ENCODE assay signal across 8 mouse cellular contexts in the genomic region with DNA sequence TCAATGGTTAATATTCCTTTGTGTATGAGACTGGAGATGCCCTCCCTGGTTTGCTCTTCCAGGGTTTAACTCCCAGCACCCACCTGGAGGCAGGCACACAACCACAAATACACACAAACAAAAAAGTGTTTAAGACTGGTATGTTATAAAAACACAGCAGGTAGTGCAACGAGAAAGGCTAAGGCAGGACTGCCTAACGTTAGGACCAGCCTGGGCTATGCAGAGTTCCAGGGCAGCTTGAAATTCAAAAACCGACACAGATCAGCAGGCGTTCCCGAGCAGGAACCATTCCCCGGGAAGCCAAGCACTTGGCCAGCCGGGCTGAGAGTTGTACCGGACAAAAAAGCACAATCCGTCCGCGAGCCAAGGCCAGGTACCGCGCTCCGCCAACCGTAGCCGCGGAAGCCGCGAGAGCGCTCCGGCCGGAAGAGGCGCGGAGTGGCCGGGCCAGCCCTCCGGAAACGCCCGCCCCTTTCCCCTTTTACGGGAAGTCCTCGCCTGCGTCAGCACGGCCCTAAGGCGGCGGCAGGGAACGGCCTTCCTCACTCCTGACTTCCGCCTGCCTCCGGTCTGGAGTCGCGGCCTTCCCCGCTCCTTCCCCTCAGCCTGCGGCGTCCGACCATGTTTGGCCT. TPM values are rescaled to one million over a fixed set of nuclear protein-coding genes. Genes with fewer than 3 reads are reported as not detected.
DNase-seq lines count a peak whose midpoint lies in the region; ATAC-seq and TF ChIP-seq lines count a peak whose summit lies in the region.

Gene Mcl1 (plus strand): TSS at position 553 of the 632 bp plus-strand sequence.

- peaks cover 46% of the 10 kb centered on the region for H3K4me1 ChIP-seq in lung, embryonic 15.5 days
- H3K4me1 ChIP-seq in olfactory bulb, adult 2 months (ENCODE audit: control insufficient read depth, insufficient read depth, low read length) = peaks cover 2% of the 10 kb centered on the region; the same call in 1 of the 2 replicates

- no peaks in the 10 kb centered on the region for H3K9me3 ChIP-seq in lung, embryonic 15.5 days

- no peak for TF ChIP-seq CTCF in olfactory bulb, adult 2 months (IDR thresholded peaks at IDR 0.05; ENCODE audit: insufficient read depth, low read depth, low read length)

- peak within 1 kb of the TSS; percentile 99 for H3K27ac ChIP-seq in lung, embryonic 15.5 days
- H3K27ac ChIP-seq in olfactory bulb, adult 2 months (ENCODE audit: insufficient read depth, low read depth, low read length) = peak within 1 kb of the TSS; percentile 98

- ATAC-seq in frontal cortex, adult (ENCODE audit: low TSS enrichment) = peak; percentile 94
- ATAC-seq in hematopoietic stem cell, adult 5-6 weeks (replicated peaks in 1 of 2; ENCODE audit: insufficient read depth in 1 of 2, low FRiP score in 2 of 2, low TSS enrichment in 1 of 2, low read depth in 1 of 2, poor library complexity in 2 of 2, severe bottlenecking in 2 of 2) = peak; percentile 63 to 75
- ATAC-seq in lung, embryonic 15.5 days (ENCODE audit: borderline replicate concordance, extremely low read depth, low FRiP score, low TSS enrichment) = peak; percentile 97

- WGBS in lung, embryonic 15.5 days = under 1% methylated on average over 43 of the region's 43 CpGs
- under 1% methylated on average over 43 of the region's 43 CpGs for WGBS in olfactory bulb, adult 2 months

- TF ChIP-seq POLR2A in olfactory bulb, adult 2 months (IDR thresholded peaks at IDR 0.05; ENCODE audit: insufficient read depth, low read depth, low read length) = peak; percentile 97

- peak within 1 kb of the TSS; percentile 97 for H3K4me3 ChIP-seq in lung, embryonic 15.5 days
- H3K4me3 ChIP-seq in olfactory bulb, adult 2 months (ENCODE audit: insufficient read depth, low read depth, low read length) = peak within 1 kb of the TSS; percentile 89

- peak within 1 kb of the TSS; percentile 100 for H3K9ac ChIP-seq in lung, embryonic 15.5 days

- no peaks in the 10 kb centered on the region for H3K27me3 ChIP-seq in lung, embryonic 15.5 days

- H3K4me2 ChIP-seq in lung, embryonic 15.5 days = peak within 1 kb of the TSS; percentile 79

- DNase-seq in MEL-GATA-1-ER (ENCODE audit: extremely low read depth, low read depth) = peak; percentile 93
- peak; percentile 91 for DNase-seq in cerebellum, adult 8-10 months
- peak; percentile 65 for DNase-seq in layer of hippocampus, adult 9-10 months (ENCODE audit: low spot score)
- peak; percentile 90 to 91 for DNase-seq in thymus, adult 18-20 months

- peaks cover 23% of the 10 kb centered on the region for H3K36me3 ChIP-seq in lung, embryonic 15.5 days

RNA-seq across cellular contexts. Expression of gene Mcl1, which starts in this region (rescaled TPM):
- 285 and 320 TPM in 2 replicates for total RNA-seq in hematopoietic stem cell, adult 5-6 weeks (2017)
- 64.5 and 65.2 TPM in 2 replicates for polyA plus RNA-seq in lung, embryonic 15.5 days (2015; fragmentation: Nextera tagmentation; extraction: Ambion mirVana)
- 157 and 245 TPM in 2 replicates for polyA plus RNA-seq in olfactory bulb, adult 2 months (2012; ENCODE audit: insufficient read depth, insufficient read length, low replicate concordance, missing spikeins)

Comparison
In these comparisons a context has a peak if more than half of its experiments do, and no peak if none do; other contexts are left out.
1. Peak in every context shown above with its lines: DNase-seq, ATAC-seq, H3K4me3 ChIP-seq and H3K27ac ChIP-seq.